Mouse (Mus musculus) embryonic fibroblast, embryonic 13.5 days (primary cell): ENCODE results near the gene Pnp. TPM values are rescaled to one million over a fixed set of nuclear protein-coding genes. Genes with fewer than 3 reads are reported as not detected.
"Not testable (repeated sequence)": the region's sequence is repeated elsewhere in the genome, so short reads cannot be mapped to it uniquely, and the experiment has no call there.

Source experiments
- H3K27ac ChIP-seq: 2 replicates; pipeline ENCODE4 v1.5.1; 2012; ENCODE audit warnings: low read length, control low read depth, inconsistent platforms; ENCODE audit not compliant: insufficient read depth
- H3K4me1 ChIP-seq: 2 replicates; pipeline ENCODE4 v1.6.1; 2011; ENCODE audit warnings: low read length; ENCODE audit not compliant: control insufficient read depth, insufficient read depth
- H3K4me3 ChIP-seq: 2 replicates; pipeline ENCODE4 v1.5.1; 2011; ENCODE audit warnings: mild to moderate bottlenecking, control low read depth, low read length; ENCODE audit not compliant: insufficient read depth
- CTCF ChIP-seq: IDR thresholded peaks from 2 replicates; pipeline ENCODE4 v1.5.1; 2011; ENCODE audit warnings: mild to moderate bottlenecking, control low read depth, low read length, moderate library complexity, borderline replicate concordance; ENCODE audit not compliant: insufficient read depth
- POLR2A ChIP-seq: IDR thresholded peaks from 2 replicates; pipeline ENCODE4 v1.6.1; 2011; ENCODE audit warnings: low read depth, mild to moderate bottlenecking, control low read depth, low read length, moderate library complexity
- polyA plus RNA-seq: library from polyadenylated mRNA; stranded (reverse); fragments of >200 nt; gene quantifications from 2 replicates; pipeline ENCODE4 v1.2.4, GENCODE M21; 2011; ENCODE audit warnings: low read depth; ENCODE audit not compliant: missing spikeins, insufficient read length

The Pnp gene
- polyA plus RNA-seq, 1 experiment, result 79.4 TPM

DNA sequence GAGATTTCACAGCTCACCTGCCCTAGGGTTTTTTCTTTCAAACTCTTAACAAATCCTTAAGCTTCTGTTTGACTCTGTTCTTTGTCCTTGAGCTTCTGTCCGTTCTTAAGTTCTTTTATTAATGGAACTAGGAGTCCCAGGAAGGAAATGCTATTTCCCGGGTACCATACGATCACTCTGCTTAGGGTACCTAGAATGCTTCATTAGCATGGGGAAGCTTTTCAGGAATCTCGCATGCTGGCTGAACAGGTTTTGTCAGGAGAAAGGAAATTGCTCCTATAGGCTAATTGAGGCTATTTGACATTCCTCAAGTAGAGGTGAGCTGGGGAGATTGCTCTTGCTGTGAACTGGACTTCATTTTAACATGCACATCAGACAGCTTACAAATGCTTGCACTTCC, 42.8 kb downstream of the Pnp start:
- H3K4me1 ChIP-seq, result no peaks in the 10 kb centered on the region
- no peak overlapping the region for H3K27ac ChIP-seq
- no peak for TF ChIP-seq CTCF
- TF ChIP-seq POLR2A, result no peak
- no peak overlapping the region for H3K4me3 ChIP-seq

DNA sequence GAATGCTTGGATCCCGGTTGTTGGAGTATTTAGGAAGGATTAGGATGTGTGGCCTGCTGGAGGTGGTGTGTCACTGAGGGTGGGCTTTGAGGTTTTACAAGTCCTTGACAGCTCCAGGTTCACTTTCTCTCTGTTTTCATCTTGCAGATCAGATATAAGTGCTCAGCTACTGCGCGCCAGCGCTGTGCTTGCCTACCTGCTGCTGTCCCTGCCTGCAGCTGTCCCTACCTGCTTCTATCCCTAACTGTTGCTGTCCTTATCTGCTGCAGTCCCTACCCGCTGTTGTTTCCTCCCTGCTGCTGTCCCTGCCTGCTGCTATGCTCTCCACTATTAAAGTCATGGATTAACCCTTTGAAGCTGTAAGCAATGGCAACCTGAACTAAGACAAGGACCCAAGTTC, 44.1 kb downstream of the Pnp start:
- Histone ChIP-seq H3K27ac (no peak overlapping the region), H3K4me1 (no peaks in the 10 kb centered on the region), H3K4me3 (no peak overlapping the region)
- TF ChIP-seq POLR2A (no peak), CTCF (no peak)

DNA sequence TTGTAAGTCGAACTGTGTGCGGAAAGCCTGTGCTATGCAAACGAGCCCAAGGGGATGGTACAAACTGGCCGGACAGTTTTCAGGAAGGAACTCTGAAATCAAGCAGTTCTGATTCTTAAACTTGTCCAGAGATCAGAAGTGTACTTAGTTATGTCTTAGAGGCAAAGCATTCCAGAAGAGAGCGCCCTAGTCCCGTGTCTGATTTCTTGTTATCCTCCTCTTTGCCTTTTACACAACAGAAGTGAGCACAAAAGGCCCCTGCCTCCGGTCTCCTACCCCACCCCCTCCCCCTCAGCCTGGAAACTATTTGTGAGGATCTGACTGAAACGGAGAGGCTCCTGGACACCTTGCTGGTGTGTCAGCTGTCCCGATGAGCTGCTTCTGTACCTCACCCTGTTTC, 45.8 kb downstream of the Pnp start:
- H3K27ac ChIP-seq, result no peak overlapping the region
- H3K4me3 ChIP-seq, result no peak overlapping the region
- TF ChIP-seq CTCF, result no peak
- no peak for TF ChIP-seq POLR2A
- no peaks in the 10 kb centered on the region for H3K4me1 ChIP-seq

DNA sequence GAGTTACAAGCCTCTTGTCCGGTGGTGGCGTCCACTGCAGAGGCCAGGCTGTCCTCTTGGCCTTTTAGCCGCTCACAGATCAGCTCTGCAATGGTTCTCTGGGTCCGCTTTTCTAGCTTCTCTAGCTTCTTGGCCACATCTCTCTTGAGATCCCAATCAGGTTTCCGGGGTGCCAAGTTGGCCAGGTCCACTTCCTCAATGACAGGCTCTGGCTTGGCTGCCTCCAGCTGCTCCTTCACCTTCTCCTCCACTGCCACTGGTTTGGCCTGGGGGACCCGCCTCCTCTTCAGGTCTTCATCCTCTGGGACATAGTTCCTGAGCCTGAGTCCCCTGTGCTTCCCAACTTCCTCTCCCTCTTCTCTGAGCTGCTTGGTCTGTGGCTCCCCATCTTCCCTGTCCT, 47.6 kb downstream of the Pnp start:
- H3K27ac ChIP-seq, H3K4me3 ChIP-seq, H3K4me1 ChIP-seq: not testable (repeated sequence)

DNA sequence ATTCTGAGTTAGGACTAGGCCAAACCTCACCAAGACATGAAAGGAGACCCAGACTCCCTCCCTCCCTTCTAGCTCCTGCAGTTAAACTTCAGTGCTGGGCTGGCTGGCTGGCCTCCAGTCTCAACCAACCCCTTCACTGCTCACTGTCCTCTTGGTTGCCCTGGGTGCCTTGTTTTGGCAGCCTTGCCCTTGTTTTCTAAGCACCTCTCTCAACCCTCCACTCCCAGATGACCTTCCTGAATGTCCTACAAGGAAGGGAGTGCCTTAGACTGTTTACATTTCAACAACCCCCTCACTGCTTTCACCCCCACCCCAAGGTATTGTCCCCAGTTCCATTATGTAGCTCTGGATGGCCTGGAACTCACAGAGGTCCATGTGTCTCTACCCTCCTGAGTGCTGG, 48.7 kb downstream of the Pnp start:
- no peak for TF ChIP-seq POLR2A
- Histone ChIP-seq H3K4me3 (no peak overlapping the region), H3K4me1 (no peaks in the 10 kb centered on the region), H3K27ac (no peak overlapping the region)

DNA sequence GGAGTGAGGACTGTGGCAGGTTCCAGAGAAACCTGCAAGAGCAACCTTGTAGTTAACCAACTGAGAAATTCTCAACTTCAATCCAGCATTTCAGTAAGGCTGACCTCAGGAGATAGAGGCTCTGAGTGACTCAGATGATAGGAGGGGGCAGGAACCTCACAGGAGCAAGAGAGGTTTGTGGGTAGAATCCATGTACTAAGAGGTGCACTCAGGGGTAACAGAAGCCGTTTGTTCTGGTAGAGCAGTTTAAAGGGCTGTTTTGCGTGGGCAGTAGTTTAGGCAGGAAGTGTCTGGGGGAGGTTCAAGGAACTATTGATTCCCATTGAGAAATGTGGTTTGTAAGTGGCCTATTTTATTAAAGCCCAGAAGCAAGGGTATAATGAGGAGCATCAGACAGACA, 50.3 kb downstream of the Pnp start:
- no peak overlapping the region for H3K4me3 ChIP-seq
- no peak overlapping the region for H3K27ac ChIP-seq
- H3K4me1 ChIP-seq, result no peaks in the 10 kb centered on the region
- TF ChIP-seq POLR2A, result no peak
- no peak for TF ChIP-seq CTCF

DNA sequence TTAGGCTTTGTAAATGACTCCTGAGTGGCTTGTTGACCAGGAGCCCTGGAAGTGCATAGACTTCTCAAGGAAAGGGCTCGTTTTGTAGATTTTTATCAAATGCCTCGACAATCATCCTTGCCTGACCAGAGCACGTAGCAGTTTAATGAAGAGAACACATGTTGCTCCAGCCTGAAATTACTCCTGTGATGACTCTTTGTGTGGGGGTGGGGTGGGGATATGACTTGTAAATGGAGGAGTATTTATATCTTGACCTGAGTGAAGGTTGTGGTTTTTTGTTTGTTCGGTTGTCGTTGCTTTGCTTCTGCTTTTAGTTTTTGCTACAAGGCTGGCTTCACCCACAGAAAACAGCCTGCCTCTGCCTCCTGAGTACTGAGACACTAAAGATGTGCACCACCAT, 51.0 kb downstream of the Pnp start:
- TF ChIP-seq POLR2A (no peak), CTCF (no peak)
- Histone ChIP-seq H3K4me3 (no peak overlapping the region), H3K4me1 (no peaks in the 10 kb centered on the region), H3K27ac (no peak overlapping the region)

DNA sequence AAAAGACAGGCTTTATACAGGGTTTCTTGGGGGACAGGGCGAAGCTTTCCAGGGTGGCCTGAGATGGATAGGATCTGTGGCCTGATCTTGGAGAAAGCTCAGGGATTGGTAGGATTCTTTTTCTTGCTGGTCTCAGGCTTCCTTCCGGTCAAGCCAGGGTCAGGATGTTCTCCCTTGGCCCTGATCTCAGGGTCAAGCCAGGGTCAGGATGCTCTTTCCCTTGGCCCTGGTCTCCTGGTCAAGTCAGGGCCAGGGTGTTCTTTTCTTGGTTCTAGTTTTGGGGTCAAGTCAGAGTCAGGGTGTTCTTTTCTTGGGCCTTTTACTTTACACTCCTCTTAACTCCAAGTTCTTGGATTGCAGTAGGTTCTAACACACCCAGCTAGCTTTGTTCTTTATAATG, 56.8 kb downstream of the Pnp start:
- TF ChIP-seq POLR2A, result no peak
- TF ChIP-seq CTCF, result no peak
- H3K4me1 ChIP-seq, result no peaks in the 10 kb centered on the region
- no peak overlapping the region for H3K27ac ChIP-seq

DNA sequence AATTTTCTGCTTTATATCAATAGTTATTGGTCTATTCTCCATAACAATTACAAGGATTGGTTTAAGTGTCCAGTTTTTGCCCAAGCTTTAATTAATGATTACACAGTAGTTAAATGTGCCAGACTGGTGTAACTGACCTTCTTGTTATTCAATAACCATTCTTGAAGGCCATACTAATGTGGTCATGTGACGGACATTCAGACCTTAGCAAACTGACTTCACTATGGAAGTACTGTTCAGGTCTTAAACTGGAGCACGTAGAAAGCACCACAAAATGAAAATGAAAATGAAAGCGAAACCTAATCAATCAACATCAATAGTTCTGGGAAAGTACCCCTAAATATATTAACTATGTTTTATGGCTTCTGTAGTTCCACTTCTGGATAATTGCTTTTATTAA, 60.2 kb downstream of the Pnp start:
- H3K27ac ChIP-seq, result no peak overlapping the region
- no peaks in the 10 kb centered on the region for H3K4me1 ChIP-seq
- no peak overlapping the region for H3K4me3 ChIP-seq
- TF ChIP-seq POLR2A, result no peak
- TF ChIP-seq CTCF, result no peak

More for the DNA sequence above, 56.8 kb downstream of the Pnp start:
- no peak overlapping the region for H3K4me3 ChIP-seq

DNA sequence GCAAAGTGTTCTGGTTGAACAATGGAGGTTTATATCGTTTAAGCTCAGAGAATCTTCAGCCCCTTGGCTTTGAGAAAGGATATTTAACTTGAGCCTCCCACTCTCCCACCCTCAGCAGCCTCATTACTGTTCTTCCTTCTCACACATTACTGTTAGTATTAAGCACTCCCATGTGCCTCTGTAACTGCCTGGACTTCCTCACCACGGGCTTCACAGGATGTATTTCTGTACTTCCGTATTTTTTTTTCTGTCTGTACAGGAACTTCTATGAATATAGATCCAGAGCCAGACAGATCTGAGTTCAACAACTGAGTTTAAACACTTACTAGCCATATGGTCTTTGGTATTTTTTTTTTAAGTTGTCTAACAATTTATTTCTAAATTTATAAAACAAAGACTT, 66.2 kb downstream of the Pnp start:
- H3K27ac ChIP-seq, result no peak overlapping the region
- no peak overlapping the region for H3K4me3 ChIP-seq
- TF ChIP-seq CTCF (no peak), POLR2A (no peak)
- H3K4me1 ChIP-seq, result no peaks in the 10 kb centered on the region

DNA sequence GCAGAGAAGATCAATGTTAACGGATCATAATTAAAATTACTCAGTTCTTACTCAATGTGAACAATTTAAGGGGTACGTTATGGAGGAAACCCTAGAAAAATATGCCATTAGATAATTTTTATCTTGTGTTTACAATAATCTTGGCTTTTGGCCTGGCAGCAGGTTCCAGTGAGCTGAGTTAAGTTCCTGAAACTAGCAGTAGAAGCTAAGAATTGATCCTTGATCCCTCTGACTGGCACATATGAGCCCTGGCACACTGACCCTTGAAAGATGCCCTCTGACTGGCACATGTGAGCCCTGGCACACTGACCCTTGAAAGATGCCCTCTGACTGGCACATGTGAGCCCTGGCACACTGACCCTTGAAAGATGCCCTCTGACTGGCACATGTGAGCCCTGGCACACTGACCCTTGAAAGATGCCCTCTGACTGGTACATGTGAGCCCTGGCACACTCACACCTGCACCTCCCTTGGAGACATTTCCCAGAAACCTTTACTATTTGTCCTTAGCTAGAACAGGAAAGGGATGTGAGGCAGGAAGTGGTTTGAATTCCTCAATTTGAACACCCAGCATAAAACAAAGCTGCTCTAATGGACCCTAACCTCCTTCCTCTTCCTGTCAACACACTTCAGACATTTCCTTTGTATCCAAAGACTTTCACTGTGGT, 67.3 kb downstream of the Pnp start:
- Histone ChIP-seq H3K4me1 (no peaks in the 10 kb centered on the region), H3K4me3 (no peak overlapping the region), H3K27ac (no peak overlapping the region)
- no peak for TF ChIP-seq POLR2A
